Mouse (Mus musculus) embryonic fibroblast, embryonic 13.5 days (primary cell): ENCODE results near the gene Ablim1.

Experiments used
- CTCF ChIP-seq: IDR thresholded peaks from 2 replicates; pipeline ENCODE4 v1.5.1; 2011; ENCODE audit warnings: mild to moderate bottlenecking, control low read depth, low read length, moderate library complexity, borderline replicate concordance; ENCODE audit not compliant: insufficient read depth
- POLR2A ChIP-seq: IDR thresholded peaks from 2 replicates; pipeline ENCODE4 v1.6.1; 2011; ENCODE audit warnings: low read depth, mild to moderate bottlenecking, control low read depth, low read length, moderate library complexity

DNA sequence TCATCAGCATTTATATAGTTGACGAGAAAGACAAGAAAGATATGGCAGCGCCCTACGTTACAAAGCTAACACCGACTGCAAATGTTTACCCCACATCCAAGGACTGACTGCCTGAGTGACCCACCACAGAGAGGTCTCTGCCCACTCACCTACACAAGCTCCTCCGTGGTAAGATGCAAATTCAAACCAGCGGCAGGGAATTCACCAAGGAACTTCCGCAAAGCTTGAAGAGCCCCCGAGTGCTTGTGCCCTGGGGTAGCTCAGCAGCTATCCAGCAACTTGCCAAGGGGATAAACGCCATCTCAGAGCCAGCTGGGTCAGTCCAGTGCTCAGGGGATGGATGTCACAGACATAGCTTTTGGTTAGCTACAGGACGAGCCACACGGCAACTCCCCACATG lies 95.0 kb downstream of the Ablim1 start:
- TF ChIP-seq POLR2A = no peak
- no peak for TF ChIP-seq CTCF
